Mouse (Mus musculus): ENCODE measurements around the gene Rasal2.

Rasal2 gene

GRCm38 (mm10) chr1:157150107-157150506 is 262.3 kb downstream of the Rasal2 start:
- no peak for DNase-seq (ENCODE audit: extremely low spot score, low read depth, low spot score)

DNA sequence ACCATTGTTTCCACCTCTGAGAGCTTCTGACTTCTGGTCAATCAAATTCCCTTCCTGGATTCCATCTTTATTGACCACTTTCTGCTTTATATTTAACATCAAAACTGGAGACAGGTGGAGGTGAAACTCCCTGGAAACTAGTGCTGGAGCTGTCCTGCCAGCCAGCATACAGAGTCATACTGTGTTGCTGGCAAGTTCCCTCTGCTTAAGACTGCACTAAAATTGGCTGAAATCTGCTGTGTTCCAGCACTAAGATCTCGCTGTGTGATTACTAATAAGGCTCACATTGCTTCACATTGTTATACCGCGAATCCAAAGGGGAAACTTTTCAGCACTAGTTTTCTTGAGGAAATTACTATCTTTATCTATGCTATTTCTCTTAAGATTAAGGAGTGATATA is 267.8 kb downstream of the Rasal2 start:
- DNase-seq (ENCODE audit: extremely low spot score, low read depth, low spot score): no peak

DNA sequence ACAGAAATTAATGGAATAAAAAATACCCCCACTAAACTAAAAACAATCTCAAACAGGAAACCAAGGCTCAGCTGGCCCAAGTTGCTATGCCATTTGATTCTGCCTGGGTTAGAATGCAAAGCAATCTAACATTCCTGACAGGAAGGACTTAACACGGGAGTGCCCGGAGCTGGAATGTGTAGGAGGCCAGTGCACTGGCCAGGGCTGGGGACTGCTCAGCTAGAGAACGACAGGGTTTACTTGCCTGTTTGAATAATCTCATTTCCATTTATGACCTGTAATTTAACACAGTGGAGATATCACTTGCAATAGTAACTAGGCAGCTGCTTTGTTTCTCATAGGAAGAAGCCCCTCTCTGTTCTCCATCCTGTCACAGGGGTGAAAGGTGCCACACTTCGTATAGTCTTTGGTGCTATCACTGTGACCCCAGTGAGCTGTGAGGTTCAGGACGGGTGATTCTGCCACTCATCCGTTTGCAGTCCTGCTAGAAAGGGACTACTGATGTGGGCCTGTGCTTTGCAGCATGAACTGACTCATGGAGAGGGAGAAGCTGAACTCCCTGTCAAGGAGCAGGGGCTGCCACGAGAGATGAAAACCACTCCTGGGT is 269.0 kb downstream of the Rasal2 start:
- no peak for DNase-seq (ENCODE audit: extremely low spot score, low read depth, low spot score)

DNA sequence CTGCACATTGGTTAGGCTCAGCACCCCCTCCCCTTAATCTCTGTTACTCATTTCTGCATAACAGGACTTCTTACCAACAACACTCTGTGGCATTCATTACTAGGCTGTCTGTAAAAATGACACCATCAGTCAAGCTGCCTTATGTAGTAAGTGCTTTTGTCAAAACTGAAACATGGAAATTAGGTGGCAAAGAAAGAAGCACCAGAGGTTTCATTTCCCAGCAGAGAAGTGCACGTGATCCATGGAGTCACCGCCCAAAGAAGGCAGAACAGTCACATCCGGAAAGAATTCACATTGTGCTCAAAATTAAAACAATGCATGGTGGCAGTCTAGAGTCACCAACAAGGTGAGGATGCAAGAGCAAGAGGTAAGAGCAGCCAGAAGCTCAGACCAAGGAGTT is 271.4 kb downstream of the Rasal2 start:
- DNase-seq (ENCODE audit: extremely low spot score, low read depth, low spot score): no peak

DNA sequence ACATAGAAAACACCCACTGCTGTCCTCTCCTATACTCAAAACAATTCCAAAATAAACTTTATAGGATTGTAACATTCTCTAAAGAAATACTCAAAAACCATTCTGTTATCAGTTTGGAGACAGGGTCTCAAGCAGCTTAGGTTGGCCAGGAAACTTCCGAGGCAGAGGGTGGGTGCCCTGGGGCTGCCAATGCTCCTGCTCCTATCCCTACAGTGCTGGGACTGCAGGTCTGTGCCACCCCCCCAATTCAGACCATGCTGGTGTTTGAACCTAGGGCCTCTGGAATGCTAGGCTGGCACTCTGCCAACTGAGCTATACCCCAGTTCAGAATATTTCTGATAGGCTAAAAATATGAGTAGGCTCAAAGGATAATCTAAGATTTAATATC is 274.5 kb downstream of the Rasal2 start:
- no peak for DNase-seq (ENCODE audit: extremely low spot score, low read depth, low spot score)

- DNase-seq (ENCODE audit: extremely low spot score, low read depth, low spot score): no peak
Observed at GRCm38 (mm10) chr1:157137132-157137853, 275.1 kb downstream of the Rasal2 start.

GRCm38 (mm10) chr1:157128219-157128618 is 284.2 kb downstream of the Rasal2 start:
- DNase-seq (ENCODE audit: extremely low spot score, low read depth, low spot score): no peak

GRCm38 (mm10) chr1:157123836-157124235 is 288.6 kb downstream of the Rasal2 start:
- no peak for DNase-seq (ENCODE audit: extremely low spot score, low read depth, low spot score)

DNA sequence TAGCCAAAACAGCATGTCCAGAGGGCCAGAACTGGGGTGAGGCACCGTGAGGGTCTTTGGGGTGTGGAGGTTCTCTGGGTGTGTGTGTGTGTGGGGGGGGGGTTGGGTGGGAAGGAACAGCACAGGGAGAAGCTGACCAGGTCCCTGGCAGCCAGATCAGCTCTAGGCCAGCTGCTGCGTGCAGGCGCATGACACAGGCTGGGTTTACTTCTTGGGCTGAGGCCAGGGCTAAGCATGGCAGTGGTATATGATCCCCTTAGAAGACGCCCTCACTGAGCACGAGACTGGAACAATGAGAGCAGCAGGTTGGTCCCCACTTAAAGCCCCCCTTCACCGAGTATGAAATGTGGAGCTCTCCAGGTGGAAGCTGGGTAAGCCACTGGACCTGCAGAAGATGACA is 293.2 kb downstream of the Rasal2 start:
- no peak for DNase-seq (ENCODE audit: extremely low spot score, low read depth, low spot score)

DNA sequence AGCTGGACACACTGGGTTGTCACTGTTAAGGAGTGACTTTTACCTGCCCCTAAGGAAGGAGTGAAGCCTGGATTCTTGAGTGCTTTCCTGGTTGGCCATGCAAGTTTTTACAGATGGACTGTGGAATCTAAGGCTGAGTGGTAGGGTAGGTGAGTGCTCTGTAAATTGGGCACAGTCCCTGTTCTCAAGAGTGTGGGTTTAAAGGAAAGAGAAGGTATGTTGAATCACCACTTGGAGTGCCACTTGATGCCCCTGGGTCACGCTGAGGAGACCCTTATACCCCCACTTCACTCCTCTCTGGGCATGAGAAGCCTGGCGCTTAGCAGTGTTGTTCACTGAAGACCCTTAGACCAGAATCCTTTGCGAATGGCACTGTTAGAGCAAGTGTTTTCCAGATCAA is 295.0 kb downstream of the Rasal2 start:
- no peak for DNase-seq (ENCODE audit: extremely low spot score, low read depth, low spot score)

DNA sequence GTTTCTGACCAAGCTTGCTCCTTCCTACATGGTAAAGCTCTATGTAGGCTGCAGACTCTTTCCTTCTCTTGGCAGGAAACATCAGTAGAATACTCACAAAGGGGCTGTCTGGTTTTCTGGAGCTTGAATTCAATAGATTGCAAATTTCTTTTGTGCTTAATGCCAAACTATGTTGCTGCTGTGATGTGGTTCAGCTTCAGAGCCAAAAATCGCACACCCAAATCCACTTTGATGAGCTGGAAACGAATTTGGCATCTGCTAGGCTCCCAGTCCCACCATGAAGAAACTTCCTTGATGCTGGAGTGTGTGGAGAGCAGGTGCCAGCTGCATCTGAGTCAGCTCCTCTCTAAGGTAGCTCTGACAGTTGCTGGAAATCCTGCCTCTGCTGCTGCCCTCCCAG is 297.9 kb downstream of the Rasal2 start:
- no peak for DNase-seq (ENCODE audit: extremely low spot score, low read depth, low spot score)

DNA sequence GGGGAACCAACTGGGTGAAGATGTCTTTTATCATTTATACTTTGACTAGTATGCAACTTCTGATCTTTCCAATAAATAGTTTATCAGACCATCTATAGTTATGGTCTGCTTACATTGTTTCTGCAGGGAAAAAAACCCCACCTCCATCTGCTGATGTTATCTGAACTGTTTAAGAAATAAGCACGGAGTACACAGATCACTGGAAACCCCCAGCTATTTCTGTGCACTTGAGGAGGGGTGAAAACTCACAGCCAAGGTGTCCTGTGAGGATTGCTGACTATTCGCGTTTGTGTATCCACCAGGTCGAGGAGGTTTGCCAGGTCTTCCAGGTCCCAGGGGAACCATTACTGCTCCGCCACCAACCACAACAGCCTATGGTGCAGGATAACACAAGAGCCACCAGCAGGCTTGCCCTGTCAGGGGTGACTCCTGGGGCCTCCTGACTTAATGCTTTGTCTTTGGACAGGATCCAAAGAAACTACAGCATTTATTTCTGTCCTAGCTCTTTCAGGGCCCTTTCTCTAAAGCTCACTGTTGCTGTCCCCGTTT is 302.0 kb downstream of the Rasal2 start:
- DNase-seq (ENCODE audit: extremely low spot score, low read depth, low spot score): no peak

DNA sequence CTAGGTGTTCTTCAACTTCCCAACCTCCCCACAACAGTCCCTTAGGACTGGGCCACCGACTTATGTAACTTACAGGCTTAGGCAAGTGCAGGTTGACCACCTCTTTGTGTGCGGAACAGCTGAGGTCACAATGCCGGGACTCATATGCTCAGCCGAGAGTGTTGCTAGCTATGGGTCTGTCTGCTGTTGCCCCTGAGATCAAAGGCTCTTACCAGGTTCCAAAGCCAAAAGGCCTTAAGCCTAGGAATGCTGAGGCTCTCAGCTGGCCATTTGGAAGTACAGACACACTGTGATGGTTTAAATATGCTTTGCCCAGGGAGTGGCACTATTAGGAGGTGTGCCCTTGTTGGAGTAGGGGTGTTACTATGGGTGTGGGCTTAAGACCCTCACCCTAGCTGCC is 303.8 kb downstream of the Rasal2 start, which contains the start of gene Tex35:
Gene Tex35 (minus strand): TSS at position 101 of the 400 bp plus-strand sequence.
- DNase-seq (ENCODE audit: extremely low spot score, low read depth, low spot score): no peak

GRCm38 (mm10) chr1:157101122-157101865 is 311.1 kb downstream of the Rasal2 start:
- no peak for DNase-seq (ENCODE audit: extremely low spot score, low read depth, low spot score)

GRCm38 (mm10) chr1:157095534-157095933 is 316.9 kb downstream of the Rasal2 start:
- DNase-seq (ENCODE audit: extremely low spot score, low read depth, low spot score): no peak

- DNase-seq (ENCODE audit: extremely low spot score, low read depth, low spot score): no peak
Observed at GRCm38 (mm10) chr1:157092622-157093021, 319.8 kb downstream of the Rasal2 start.

GRCm38 (mm10) chr1:157092140-157092539 is 320.3 kb downstream of the Rasal2 start:
- DNase-seq (ENCODE audit: extremely low spot score, low read depth, low spot score): no peak

- no peak for DNase-seq (ENCODE audit: extremely low spot score, low read depth, low spot score)
Observed at GRCm38 (mm10) chr1:157090835-157091234, 321.6 kb downstream of the Rasal2 start.

DNA sequence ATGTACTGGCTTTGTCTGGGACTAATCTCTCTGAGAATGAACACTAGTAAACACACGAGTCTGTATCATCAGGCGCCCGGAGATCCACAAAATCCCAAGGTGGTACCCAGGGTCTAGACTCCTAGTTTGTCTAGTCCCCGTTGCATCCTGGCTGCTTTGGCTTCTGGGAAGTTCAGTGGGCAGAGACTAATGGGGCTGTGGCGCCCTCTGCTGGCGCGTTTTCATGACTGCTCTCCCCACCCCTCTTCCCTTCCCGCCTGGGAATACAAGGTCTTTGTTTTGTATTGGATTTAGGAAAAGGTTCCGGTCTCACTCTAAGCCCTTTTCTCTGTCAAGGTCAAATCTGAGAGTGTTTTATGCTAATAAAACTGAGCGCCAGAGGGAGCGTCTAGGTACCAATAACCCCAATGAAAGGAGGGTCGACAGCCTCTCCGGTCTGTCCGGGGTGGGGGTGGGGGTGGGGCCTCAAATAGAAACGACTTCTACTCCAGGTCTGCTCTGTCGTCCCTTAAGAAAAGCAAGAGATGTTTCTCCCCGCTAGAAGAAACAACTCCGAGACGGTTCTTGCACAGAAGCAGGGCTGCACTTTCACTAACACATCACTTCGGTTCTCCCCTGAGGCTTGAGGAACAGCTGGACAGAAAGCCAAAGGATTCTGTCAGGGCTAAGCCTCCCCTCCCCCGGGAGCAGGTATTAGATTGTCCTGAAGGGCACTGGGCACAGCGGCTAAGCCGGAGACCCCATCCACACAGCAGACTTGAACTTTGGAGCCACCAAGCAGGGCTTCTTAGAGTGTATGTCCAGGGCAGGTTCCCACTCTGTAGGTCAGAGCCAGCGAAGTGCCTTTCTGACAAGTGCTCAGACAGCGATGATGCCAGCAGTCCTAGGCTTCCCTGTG is 326.0 kb downstream of the Rasal2 start:
- DNase-seq (ENCODE audit: extremely low spot score, low read depth, low spot score): peak; percentile 72
